Mouse (Mus musculus): ENCODE results near the gene Zranb1.

DNA sequence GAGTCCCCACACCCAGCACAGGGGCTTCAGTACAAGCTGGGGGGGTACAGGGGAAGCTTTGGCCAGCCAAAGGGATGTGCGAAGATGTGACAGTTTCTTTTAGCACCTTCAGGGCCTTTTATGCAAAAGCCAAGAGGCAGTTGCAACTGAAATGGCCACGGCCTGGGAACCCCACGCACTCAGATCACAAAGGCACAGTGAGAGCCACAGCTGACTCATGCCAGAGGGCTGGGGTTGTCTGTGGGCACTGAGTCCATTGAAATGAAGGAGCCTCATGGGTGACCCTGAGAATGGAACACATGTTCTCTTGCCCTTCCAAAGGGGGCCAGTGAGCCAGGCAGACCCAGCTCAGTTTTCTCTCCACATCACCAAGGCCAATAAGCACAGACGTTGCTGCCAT is 77.7 kb downstream of the Zranb1 start:
- TF ChIP-seq CHD2 (IDR thresholded peaks at IDR 0.05; ENCODE audit: low read length): no peak
- no peak for TF ChIP-seq POLR2A (IDR thresholded peaks at IDR 0.05; ENCODE audit: low read depth, low read length)
- TF ChIP-seq ZNF384 (IDR thresholded peaks at IDR 0.05; ENCODE audit: low read depth, low read length): no peak
- TF ChIP-seq GABPA (IDR thresholded peaks at IDR 0.05; ENCODE audit: insufficient replicate concordance, low read depth, low read length): no peak
- TF ChIP-seq SIN3A (IDR thresholded peaks at IDR 0.05; ENCODE audit: low read length): no peak
- no peak for TF ChIP-seq MAFK (IDR thresholded peaks at IDR 0.05; ENCODE audit: insufficient replicate concordance, low read length)
- TF ChIP-seq POLR2AphosphoS2 (IDR thresholded peaks at IDR 0.05; ENCODE audit: low read depth, low read length): no peak
- no peak for TF ChIP-seq MXI1 (IDR thresholded peaks at IDR 0.05; ENCODE audit: low read depth, low read length)
- TF ChIP-seq E2F4 (IDR thresholded peaks at IDR 0.05; ENCODE audit: insufficient replicate concordance, low read depth, low read length): no peak
- no peak for TF ChIP-seq CTCF (conservative IDR thresholded peaks at IDR 0.05 in 1 of 2, IDR thresholded peaks at IDR 0.05 in 1 of 2; ENCODE audit: low read depth in 2 of 2, low read length in 2 of 2)
- no peak for TF ChIP-seq RAD21 (IDR thresholded peaks at IDR 0.05; ENCODE audit: low read depth, low read length)
- TF ChIP-seq KAT2A (IDR thresholded peaks at IDR 0.05; ENCODE audit: insufficient replicate concordance, low read length): no peak
- TF ChIP-seq JUND (conservative IDR thresholded peaks at IDR 0.05; ENCODE audit: low read depth, low read length): no peak
- TF ChIP-seq EP300 (IDR thresholded peaks at IDR 0.05; ENCODE audit: low read length): no peak
